Mouse (Mus musculus) midbrain, embryonic 11.5 days (tissue): Measurements from ENCODE around the gene Ldlrad1. TPM values are rescaled to one million over a fixed set of nuclear protein-coding genes. Genes with fewer than 3 reads are reported as not detected.

ENCODE experiments used
- ATAC-seq: fragments of 200-750 bp; cut with Nextera tagmentation; 2 replicates; pipeline ENCODE4 v1.8.0; 2017; ENCODE audit warnings: moderate TSS enrichment, moderate library complexity; ENCODE audit not compliant: low FRiP score
- DNase-seq: peaks from one replicate; pipeline ENCODE4 v3.0.0; 2015; ENCODE audit warnings: low spot score; ENCODE audit errors: missing footprints
- H3K27ac ChIP-seq: fragments of 300-500 bp; sonication (generic); 2 replicates; pipeline ENCODE4 v1.5.1; 2014; ENCODE audit warnings: low read depth, low read length
- H3K27me3 ChIP-seq: fragments of 300-500 bp; sonication (generic); 2 replicates; pipeline ENCODE4 v1.6.1; 2014; ENCODE audit warnings: mild to moderate bottlenecking, low read length, moderate library complexity, mixed read lengths; ENCODE audit not compliant: control insufficient read depth, insufficient read depth
- H3K36me3 ChIP-seq: fragments of 300-500 bp; sonication (generic); 2 replicates; pipeline ENCODE4 v1.6.1; 2014; ENCODE audit warnings: mild to moderate bottlenecking, low read length, moderate library complexity, mixed read lengths; ENCODE audit not compliant: control insufficient read depth, insufficient read depth
- H3K4me1 ChIP-seq: fragments of 300-500 bp; sonication (generic); 2 replicates; pipeline ENCODE4 v1.6.1; 2014; ENCODE audit warnings: low read length; ENCODE audit not compliant: control insufficient read depth, insufficient read depth
- H3K4me2 ChIP-seq: fragments of 300-500 bp; sonication (generic); 2 replicates; pipeline ENCODE4 v1.6.1; 2014; ENCODE audit warnings: mild to moderate bottlenecking, moderate library complexity
- H3K4me3 ChIP-seq: fragments of 300-500 bp; sonication (generic); 2 replicates; pipeline ENCODE4 v1.5.1; 2014; ENCODE audit warnings: low read depth, low read length
- H3K9ac ChIP-seq: fragments of 300-500 bp; sonication (generic); 2 replicates; pipeline ENCODE4 v1.6.1; 2014; ENCODE audit warnings: low read length
- H3K9me3 ChIP-seq: fragments of 300-500 bp; sonication (generic); 2 replicates; pipeline ENCODE4 v1.6.1; 2016; ENCODE audit warnings: low read length; ENCODE audit not compliant: control insufficient read depth
- WGBS: fragments of 180-500 bp; shearing (Covaris S2); extraction: QIAGEN DNeasy Blood & Tissue Kit; methylation state at CpG from one replicate; pipeline ENCODE4 v1.1.7; 2014; 5-methylcytosine and 5-hydroxymethylcytosine counted together
- polyA plus RNA-seq: library from polyadenylated mRNA; unstranded; fragments of >200 nt; fragmentation: Nextera tagmentation; extraction: Ambion mirVana; gene quantifications from 2 replicates; pipeline ENCODE4 v1.2.1, GENCODE M21; 2014

The Ldlrad1 gene
- polyA plus RNA-seq, 1 experiment from 2014 or later = not detected

- H3K27ac ChIP-seq = no peak overlapping the region
- ATAC-seq = no peak
- H3K27me3 ChIP-seq = no peaks in the 10 kb centered on the region
- H3K9me3 ChIP-seq = no peaks in the 10 kb centered on the region
- no peak overlapping the region for H3K4me2 ChIP-seq
- WGBS = 95% methylated on average over 5 of the region's 5 CpGs
- no peaks in the 10 kb centered on the region for H3K4me1 ChIP-seq
- DNase-seq = no peak
- no peak overlapping the region for H3K4me3 ChIP-seq
- H3K9ac ChIP-seq = no peak overlapping the region
- peaks cover 17% of the 10 kb centered on the region for H3K36me3 ChIP-seq
Observed at GRCm38 (mm10) chr4:107198072-107198471, 10.9 kb upstream of the Ldlrad1 start.

GRCm38 (mm10) chr4:107201779-107202178 is 7.2 kb upstream of the Ldlrad1 start:
- WGBS = 95% methylated on average over 3 of the region's 3 CpGs
- H3K36me3 ChIP-seq = peaks cover 12% of the 10 kb centered on the region
- no peaks in the 10 kb centered on the region for H3K9me3 ChIP-seq
- H3K27ac ChIP-seq = no peak overlapping the region
- ATAC-seq (no peak), DNase-seq (no peak)
- H3K4me1 ChIP-seq = no peaks in the 10 kb centered on the region
- H3K27me3 ChIP-seq = no peaks in the 10 kb centered on the region
- H3K4me2 ChIP-seq = no peak overlapping the region
- H3K9ac ChIP-seq = no peak overlapping the region
- no peak overlapping the region for H3K4me3 ChIP-seq

GRCm38 (mm10) chr4:107203001-107203400 is 6.0 kb upstream of the Ldlrad1 start:
- ATAC-seq (no peak), DNase-seq (peak; percentile 75)
- H3K36me3 ChIP-seq = peaks cover 8% of the 10 kb centered on the region

GRCm38 (mm10) chr4:107207016-107207415 is 2.0 kb upstream of the Ldlrad1 start:
- no peak overlapping the region for H3K4me2 ChIP-seq
- no peaks in the 10 kb centered on the region for H3K9me3 ChIP-seq
- no peaks in the 10 kb centered on the region for H3K4me1 ChIP-seq
- peaks cover 4% of the 10 kb centered on the region; the same call in 1 of the 2 replicates for H3K36me3 ChIP-seq
- no peak for ATAC-seq
- no peaks in the 10 kb centered on the region for H3K27me3 ChIP-seq
- no peak overlapping the region for H3K9ac ChIP-seq
- no peak overlapping the region for H3K4me3 ChIP-seq
- WGBS = 100% methylated on average over 2 of the region's 2 CpGs
- no peak overlapping the region for H3K27ac ChIP-seq
- DNase-seq = peak; percentile 67

More at GRCm38 (mm10) chr4:107203001-107203400, 6.0 kb upstream of the Ldlrad1 start:
- H3K4me2 ChIP-seq = no peak overlapping the region
- H3K27me3 ChIP-seq = no peaks in the 10 kb centered on the region
- WGBS = 91% methylated on average over 7 of the region's 7 CpGs
- H3K27ac ChIP-seq = no peak overlapping the region
- H3K9ac ChIP-seq = no peak overlapping the region
- no peaks in the 10 kb centered on the region for H3K9me3 ChIP-seq
- H3K4me1 ChIP-seq = no peaks in the 10 kb centered on the region
- H3K4me3 ChIP-seq = no peak overlapping the region

- Histone ChIP-seq H3K9ac (no peak overlapping the region), H3K4me3 (no peak overlapping the region), H3K27ac (no peak overlapping the region), H3K27me3 (no peaks in the 10 kb centered on the region), H3K9me3 (no peaks in the 10 kb centered on the region), H3K36me3 (no peaks in the 10 kb centered on the region), H3K4me1 (no peaks in the 10 kb centered on the region), H3K4me2 (no peak overlapping the region)
- DNase-seq (peak; percentile 67), ATAC-seq (no peak)
- 78% methylated on average over 5 of the region's 5 CpGs for WGBS
Observed at GRCm38 (mm10) chr4:107210483-107211097, 1.6 kb downstream of the Ldlrad1 start.

GRCm38 (mm10) chr4:107211465-107211864 is 2.5 kb downstream of the Ldlrad1 start:
- Histone ChIP-seq H3K27ac (no peak overlapping the region), H3K4me2 (no peak overlapping the region), H3K4me1 (no peaks in the 10 kb centered on the region), H3K4me3 (no peak overlapping the region), H3K9ac (no peak overlapping the region), H3K9me3 (no peaks in the 10 kb centered on the region), H3K36me3 (no peaks in the 10 kb centered on the region), H3K27me3 (no peaks in the 10 kb centered on the region)
- DNase-seq (no peak), ATAC-seq (no peak)
- WGBS = 86% methylated on average over 4 of the region's 4 CpGs

- H3K27me3 ChIP-seq = no peaks in the 10 kb centered on the region
- peak; percentile 57 for DNase-seq
- no peak overlapping the region for H3K4me2 ChIP-seq
- no peaks in the 10 kb centered on the region for H3K36me3 ChIP-seq
- H3K27ac ChIP-seq = no peak overlapping the region
- 82% methylated on average over 5 of the region's 5 CpGs for WGBS
- H3K9ac ChIP-seq = no peak overlapping the region
- no peaks in the 10 kb centered on the region for H3K9me3 ChIP-seq
- no peaks in the 10 kb centered on the region for H3K4me1 ChIP-seq
- ATAC-seq = no peak
- H3K4me3 ChIP-seq = no peak overlapping the region
Observed at GRCm38 (mm10) chr4:107211936-107212335, 3.0 kb downstream of the Ldlrad1 start.

GRCm38 (mm10) chr4:107213279-107214011 is 4.5 kb downstream of the Ldlrad1 start:
- Histone ChIP-seq H3K9me3 (no peaks in the 10 kb centered on the region), H3K36me3 (no peaks in the 10 kb centered on the region), H3K27ac (no peak overlapping the region), H3K27me3 (no peaks in the 10 kb centered on the region), H3K4me3 (no peak overlapping the region), H3K4me1 (no peaks in the 10 kb centered on the region), H3K4me2 (no peak overlapping the region), H3K9ac (no peak overlapping the region)
- 80% methylated on average over 12 of the region's 12 CpGs for WGBS
- DNase-seq (peak; percentile 53), ATAC-seq (no peak)

- no peak overlapping the region for H3K4me3 ChIP-seq
- WGBS = 91% methylated on average over 9 of the region's 9 CpGs
- DNase-seq (no peak), ATAC-seq (no peak)
- no peaks in the 10 kb centered on the region for H3K36me3 ChIP-seq
- no peaks in the 10 kb centered on the region for H3K4me1 ChIP-seq
- H3K9me3 ChIP-seq = no peaks in the 10 kb centered on the region
- no peak overlapping the region for H3K9ac ChIP-seq
- no peaks in the 10 kb centered on the region for H3K27me3 ChIP-seq
- H3K4me2 ChIP-seq = no peak overlapping the region
- H3K27ac ChIP-seq = no peak overlapping the region
Observed at GRCm38 (mm10) chr4:107217574-107217973, 8.6 kb downstream of the Ldlrad1 start.
